Mouse (Mus musculus): ENCODE results near the gene Gabpb2.

GRCm38 (mm10) chr3:95161618-95162344, 55.9 kb downstream of the Gabpb2 start:
- TF ChIP-seq CTCF (conservative IDR thresholded peaks at IDR 0.05; ENCODE audit: low read length) (no peak), POU5F1 (IDR thresholded peaks at IDR 0.05; ENCODE audit: borderline replicate concordance, low read length) (no peak)

Measured in E14TG2a.4 (cell line).